Mouse (Mus musculus): ENCODE data around the gene Iffo2.

GRCm38 (mm10) chr4:139650907-139651306 is 120.6 kb downstream of the Iffo2 start:
- TF ChIP-seq CTCF (IDR thresholded peaks at IDR 0.05; ENCODE audit: low read depth): no peak
- no peak for TF ChIP-seq EP300 (IDR thresholded peaks at IDR 0.05; ENCODE audit: low read depth)
